Comparison of ENCODE assay signal across 8 mouse cellular contexts in the genomic region with DNA sequence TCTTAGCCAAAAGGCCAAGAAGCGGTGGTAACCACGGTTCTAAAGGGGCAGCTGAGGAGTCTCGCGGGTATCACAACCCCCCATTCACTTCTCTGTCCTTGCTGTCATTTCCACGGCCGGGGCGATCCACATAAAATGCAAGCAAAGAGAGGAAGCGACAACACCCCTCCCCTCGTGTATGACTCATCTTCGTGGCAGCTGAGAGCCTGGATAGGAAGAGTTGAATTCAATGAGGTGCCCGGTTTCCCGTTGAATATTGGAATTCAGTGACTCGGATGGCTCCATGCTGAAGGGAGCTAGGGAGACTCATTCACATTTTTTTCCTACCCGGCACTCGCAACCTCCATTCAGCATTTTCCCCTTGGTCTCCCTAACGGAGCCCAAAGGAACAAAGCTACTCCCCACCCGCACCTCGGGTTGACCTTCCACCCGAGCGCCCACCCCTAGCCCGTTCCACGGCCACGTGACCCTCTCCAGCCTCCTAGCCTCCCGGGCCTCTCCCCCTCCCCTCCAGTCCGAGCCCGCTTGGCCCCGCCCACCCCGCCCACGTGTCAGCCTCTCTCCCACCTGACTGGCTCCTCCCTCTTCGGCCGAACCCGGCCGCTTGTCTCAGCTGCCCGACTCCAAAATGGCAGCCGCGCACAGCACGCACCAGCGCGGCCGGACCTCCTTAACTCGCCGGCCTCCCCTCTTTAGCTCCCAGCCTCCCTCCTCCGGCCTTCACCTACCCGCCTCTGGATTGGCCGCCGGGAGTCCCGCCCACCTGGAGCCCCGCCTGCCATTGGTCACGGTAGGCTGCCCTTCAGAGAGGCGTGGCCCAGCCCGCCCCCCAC. TPM values are rescaled to one million over a fixed set of nuclear protein-coding genes. Genes with fewer than 3 reads are reported as not detected.
A peak's percentile ranks its signal among the peaks of the same experiment; 100 is the strongest.
DNase-seq lines count a peak whose midpoint lies in the region; ATAC-seq lines count a peak whose summit lies in the region.

No protein-coding gene starts in this region.

- peak; percentile 99 for DNase-seq in adrenal gland, adult (ENCODE audit: inconsistent age in 2 of 2, low spot score in 1 of 2)
- DNase-seq in embryo, embryonic 10.5 days (ENCODE audit: low spot score): peak; percentile 98
- peak; percentile 98 for DNase-seq in gastrocnemius, postnatal 14 days
- peak; percentile 98 to 99 for DNase-seq in left cerebral cortex, postnatal 10 days (ENCODE audit: extremely low spot score in 1 of 2, low spot score in 2 of 2)
- DNase-seq in right cerebral cortex, postnatal 25 days: peak; percentile 98
- peak; percentile 97 to 98 for DNase-seq in urinary bladder, postnatal 4 days (ENCODE audit: low spot score in 2 of 2)

- intact Hi-C loops in gastrocnemius, postnatal 14 days (cut with DNase I; ENCODE audit: low total_unique reads): loop anchor here (10.0 kb wide), 1 partner anchor 62 kb away; no protein-coding TSS in a partner anchor
- intact Hi-C loops in left cerebral cortex, postnatal 10 days (cut with DNase I): loop anchor here (5.0 to 10.0 kb wide), 2 partner anchors 65 to 138 kb away; no protein-coding TSS in a partner anchor

- ATAC-seq in inflammation-experienced regulatory T-cells, adult 6 months: peak; percentile 80
- peak; percentile 95 for ATAC-seq in megakaryocyte-erythroid progenitor cell, adult 5-6 weeks (replicated peaks; ENCODE audit: low FRiP score, low TSS enrichment, poor library complexity, severe bottlenecking)

RNA-seq across cellular contexts. Expression of a gene that starts 0.6 kb away (rescaled TPM):
- 10 to 100 TPM; 11.3 to 14.0 TPM for total RNA-seq in gastrocnemius, postnatal 14 days (2021)
- polyA plus RNA-seq in inflammation-experienced regulatory T-cells, adult 6 months (2017; shearing (Covaris generic)): 10 to 100 TPM in 1 of 3 experiments, 1 to 10 TPM in 2; 4.7 to 10.5 (median 8.6) TPM
- total RNA-seq in left cerebral cortex, postnatal 10 days (2021): 10 to 100 TPM; 59.2 to 59.8 TPM
- 6.0 and 8.1 TPM in 2 replicates for total RNA-seq in megakaryocyte-erythroid progenitor cell, adult 5-6 weeks (2014; fragmentation: Nextera tagmentation)
- total RNA-seq in megakaryocyte-erythroid progenitor cell, adult 5-6 weeks (2017): 5.0 and 13.8 TPM in 2 replicates

Comparison
In these comparisons a context has a peak if more than half of its experiments do, and no peak if none do; other contexts are left out.
1. Peak in every context shown above with its lines: DNase-seq and ATAC-seq.
2. RNA of a gene that starts 0.6 kb away (total RNA-seq): 59.2 to 59.8 TPM in left cerebral cortex, postnatal 10 days; 11.3 to 14.0 TPM in gastrocnemius, postnatal 14 days and 5.0 to 13.8 TPM in megakaryocyte-erythroid progenitor cell, adult 5-6 weeks; every median in the first group is over 4 times any median in the second.